Mouse (Mus musculus) cerebellum, postnatal 10 days (tissue): ENCODE results near the gene Dclk2.

Experiments used
- DNase-seq, 2 experiments: peaks; one replicate each; pipeline ENCODE4 v3.0.0; 2021; ENCODE audit warnings: mixed read lengths in 2 of 2

Gene Dclk2

DNA sequence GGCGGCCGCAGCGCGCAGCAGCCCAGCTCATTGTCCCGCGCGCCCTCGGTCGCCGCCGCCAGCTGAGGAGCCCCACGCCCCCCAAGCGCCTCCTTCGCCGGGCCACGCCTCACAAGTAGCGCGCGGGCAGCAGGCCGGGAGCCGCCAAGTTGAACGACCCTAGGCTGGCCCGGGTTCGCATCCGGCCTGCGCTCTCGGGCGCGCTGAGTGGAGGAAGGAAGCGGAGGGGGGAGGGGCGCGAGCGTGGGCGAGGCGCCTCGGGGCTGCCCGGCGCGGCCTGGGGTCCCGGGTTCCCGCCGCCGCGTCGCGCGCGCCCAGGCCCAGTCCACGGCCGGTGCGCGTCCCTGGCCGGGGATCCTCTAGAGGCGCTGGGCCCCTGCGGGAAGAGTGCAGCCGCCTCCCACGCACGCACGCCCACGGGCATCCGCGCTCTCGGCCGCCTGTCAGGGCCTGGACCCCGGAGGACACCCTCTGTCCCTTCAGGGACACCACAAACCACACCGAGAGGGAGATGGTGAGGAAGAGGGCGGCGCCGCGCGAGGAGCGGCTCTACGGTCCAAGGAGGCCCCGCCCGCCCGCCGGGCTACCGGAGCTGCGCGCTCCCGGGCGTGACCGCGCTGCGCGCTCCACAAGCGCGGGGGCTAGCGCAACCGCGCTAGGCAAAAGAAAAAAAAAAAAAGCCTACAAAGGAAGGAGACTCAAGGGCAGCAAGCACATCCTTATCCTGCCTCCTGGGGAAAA lies at the start of gene Dclk2:
TSS of gene Dclk2 (minus strand) at position 510 of the 741 bp plus-strand sequence.
- DNase-seq, result peak; percentile 91 to 94

DNA sequence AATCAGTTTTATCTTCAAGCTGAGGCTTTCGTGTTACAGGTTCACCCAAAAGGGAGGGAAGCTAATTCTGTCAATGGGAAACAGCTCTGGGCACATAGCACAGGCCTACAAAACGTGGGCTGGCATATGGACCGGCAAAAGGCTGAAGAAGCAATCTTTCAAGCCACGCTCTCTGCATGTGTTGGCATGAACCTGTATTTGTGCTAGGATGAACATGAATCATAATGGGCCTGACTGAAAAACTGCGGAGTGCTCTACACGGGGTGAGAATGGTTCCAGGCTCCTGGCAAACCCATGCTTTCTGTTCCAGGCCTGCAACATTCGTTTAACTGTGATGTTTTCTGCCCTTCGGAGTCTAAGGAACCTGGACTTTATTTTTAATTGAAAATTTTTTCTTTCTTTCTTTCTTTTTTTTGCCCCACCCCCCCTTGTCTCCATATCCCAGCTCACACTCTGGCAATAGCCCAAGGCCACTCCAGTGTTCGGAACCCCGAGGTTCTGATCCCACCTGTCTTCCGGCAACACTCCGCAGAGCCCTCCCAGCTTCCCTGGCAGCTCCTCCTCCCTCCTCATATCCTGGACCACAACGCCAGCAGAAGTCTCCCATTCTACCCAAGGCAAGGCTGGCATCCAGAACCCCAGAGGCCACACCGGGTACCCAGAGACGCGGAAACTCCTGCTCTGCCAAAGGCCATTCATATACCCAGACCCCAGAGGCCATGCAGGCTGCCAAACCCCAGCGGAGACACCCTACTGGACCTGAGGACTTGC lies 42.2 kb upstream of the Dclk2 start:
- peak; percentile 89 to 92 for DNase-seq

DNA sequence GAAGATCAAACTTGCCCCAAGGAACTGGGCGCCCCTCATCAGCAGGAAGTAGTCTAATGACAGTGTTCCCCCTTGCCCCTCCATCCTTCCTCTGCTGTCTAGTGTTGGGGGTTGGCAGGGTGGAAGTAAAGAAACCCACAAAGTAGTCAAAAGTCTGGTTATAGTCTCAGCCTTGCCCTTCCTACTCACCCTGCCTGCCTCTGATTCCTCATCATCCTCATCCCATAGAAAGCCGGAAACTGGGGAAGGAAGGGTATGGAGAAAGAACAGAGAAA lies 40.7 kb upstream of the Dclk2 start:
- DNase-seq, result no peak

DNA sequence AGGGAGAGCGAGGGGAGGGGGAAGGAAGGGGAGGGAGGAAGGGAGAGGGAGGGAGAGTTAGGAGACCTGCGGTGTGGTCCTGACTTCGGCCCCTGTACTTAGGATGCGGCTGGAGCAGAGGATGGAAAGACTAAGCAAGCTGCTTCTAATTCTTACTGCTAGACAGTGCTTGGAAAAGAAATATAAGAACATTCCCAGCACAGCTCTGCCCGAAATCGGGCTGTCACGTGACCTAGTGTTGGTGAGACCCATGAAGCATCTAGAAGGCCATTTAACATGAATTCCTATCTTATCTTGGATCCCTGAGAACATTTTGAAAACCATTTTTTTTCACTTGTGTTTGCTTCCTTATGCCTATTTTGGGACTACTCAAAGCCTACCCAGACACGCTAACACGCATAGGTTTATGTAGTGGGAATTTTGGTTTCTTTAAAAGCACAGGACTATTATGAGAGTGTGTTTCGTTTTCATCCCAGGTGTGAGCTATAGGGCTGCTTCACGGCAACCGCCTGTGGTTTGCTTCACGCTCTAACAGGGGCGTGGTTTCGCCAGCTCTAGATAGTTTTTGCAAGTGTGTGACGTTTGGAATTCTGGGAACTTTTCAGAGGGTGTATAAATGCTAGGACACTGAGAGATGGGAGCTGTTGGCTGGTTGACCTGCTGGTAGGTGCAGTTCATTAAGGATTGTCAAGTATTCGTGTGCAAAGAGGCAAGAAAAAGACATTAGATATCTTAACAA lies 40.2 kb upstream of the Dclk2 start:
- no peak for DNase-seq

DNA sequence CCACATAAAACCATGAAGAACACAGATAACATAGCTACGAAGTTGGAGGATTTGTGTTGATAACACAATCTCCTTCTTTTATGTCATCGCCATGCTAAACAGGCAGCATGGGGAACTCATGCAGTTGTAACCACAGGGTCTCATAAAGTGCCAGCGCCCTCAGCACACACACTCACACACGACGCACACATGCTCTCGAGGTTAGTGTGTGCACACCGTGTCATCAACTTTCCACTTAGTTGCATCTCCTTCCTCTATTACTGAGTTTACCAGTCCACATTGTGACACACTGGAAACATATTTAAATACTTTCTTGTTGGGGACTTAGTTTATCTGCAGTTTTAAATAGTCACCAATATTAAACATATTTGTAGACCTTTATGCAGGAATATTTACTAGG lies 38.4 kb upstream of the Dclk2 start:
- no peak for DNase-seq

DNA sequence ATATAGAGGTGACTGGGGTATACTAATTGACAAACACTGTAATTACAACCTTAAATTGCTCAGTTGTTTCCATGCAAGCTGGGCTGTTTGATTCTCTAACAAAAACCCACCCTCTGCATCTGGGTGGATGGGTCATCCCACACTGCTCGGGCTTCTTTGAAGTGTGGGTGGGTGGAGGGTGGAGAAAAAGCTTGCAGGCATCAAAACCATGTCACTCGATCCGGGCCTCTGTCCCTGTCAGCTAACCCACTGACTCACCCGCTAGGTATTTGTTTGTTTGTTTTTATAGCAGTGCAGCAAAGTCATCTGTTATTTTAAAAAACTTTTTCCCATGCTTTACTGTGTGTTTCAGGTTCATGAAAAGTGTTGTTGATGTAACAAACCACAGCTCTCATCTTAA lies 34.7 kb upstream of the Dclk2 start:
- no peak for DNase-seq

DNA sequence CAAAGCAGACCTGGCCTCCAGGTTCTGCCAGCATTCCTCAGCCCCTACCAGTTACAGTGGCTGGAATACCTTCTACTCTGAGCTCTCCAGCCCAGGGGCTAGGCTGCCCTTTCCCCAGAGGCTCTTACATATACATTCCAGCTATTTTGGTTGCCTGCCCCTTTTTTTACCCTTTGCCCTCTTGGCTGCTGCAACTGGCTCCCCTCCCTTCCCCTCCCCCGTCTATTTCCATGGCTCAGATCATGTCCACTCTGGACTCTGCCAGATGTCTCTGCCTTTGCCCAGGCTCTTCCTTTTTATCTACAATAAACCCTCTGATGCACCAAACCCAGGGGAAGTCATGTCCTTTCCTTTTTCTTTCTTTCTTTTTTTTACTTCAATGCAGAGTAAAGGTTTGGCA lies 33.9 kb upstream of the Dclk2 start:
- DNase-seq, result no peak

DNA sequence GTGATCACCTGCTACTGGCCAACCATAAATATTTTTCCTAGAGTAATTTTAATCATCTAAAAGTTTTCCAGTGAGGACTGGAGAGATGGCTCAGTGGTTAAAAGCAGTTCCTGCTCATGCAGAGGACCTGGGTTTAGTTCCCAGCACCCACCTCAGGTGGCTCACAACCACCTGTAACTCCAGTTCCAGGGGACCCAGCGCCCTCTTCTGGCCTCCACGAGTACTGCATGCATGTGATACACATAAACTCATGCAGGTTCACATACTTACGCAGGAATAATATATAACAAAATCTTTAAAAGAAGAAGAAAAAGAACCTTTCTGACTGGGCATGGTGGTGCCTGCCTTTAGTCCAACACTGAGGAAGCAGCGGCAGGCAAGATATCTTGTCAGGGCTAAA lies 33.2 kb upstream of the Dclk2 start:
- peak; percentile 23 to 36 for DNase-seq

DNA sequence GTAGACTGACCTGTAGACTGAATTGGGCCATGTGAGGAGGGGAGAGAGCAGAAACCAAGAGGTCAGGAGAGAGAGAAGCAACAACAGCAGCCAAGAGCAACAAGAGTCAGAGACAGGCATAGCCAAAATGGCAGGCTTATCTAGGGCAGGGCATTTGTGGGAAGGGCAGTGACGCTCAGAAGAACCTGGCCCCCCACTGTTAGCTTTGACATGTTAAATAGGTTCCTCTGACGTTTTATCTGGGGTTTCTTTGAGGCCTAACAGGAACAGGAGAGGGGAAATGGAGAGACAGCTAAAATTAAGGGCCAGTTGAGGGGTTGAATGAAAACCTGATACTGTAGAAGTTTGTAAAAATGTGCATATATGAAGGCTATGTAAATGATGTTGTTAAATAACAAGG lies 30.0 kb upstream of the Dclk2 start:
- DNase-seq, result no peak

DNA sequence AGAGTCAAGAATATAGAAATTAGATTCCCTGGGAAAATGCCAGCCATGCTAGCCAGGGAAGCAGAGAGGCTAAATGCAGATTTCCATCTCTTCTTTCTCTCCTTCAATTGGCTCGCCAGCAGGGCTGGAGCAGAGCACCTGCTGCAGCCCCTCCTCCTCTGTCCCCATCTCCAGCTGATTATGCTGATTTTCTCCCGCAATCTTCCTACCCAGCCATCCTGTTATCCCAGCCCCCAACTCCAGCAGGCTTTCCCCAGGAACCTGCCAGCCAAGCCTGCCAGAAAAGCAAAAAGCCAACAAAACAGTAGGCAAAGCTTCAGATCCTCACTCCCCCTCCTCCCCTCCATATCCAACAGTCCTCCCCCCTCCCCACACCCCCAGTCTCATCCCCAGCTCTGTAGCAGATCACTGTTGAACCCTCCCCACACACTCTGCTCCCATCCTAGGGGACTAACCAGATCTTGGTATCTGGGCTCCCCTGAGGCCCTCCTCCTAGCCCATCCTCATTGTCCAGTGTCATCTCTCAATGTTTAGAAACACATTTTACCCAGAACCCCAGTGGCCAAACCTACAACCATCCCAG lies 15.7 kb upstream of the Dclk2 start:
- peak; percentile 92 to 95 for DNase-seq

DNA sequence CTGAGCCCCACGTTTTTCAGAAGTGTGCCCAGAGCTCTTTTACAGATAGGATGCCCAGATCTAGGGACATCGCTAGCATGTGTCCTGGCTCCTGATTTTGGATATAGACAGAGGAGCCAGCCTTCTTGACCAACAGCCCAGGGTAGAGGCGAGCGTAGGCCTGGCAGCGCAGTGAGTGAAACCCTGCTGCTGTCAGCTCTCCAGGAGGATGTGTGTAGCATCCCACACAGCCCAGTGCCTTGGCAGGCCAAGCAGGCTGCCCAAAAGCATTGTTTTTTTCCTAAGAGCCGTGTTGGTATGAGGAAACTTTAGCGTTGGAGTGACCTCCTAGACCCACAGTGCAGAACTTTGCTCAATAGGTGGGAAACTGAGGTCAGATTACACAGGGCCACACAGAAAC lies 12.8 kb upstream of the Dclk2 start:
- peak in 1 of 2 experiments; percentile 53 for DNase-seq

DNA sequence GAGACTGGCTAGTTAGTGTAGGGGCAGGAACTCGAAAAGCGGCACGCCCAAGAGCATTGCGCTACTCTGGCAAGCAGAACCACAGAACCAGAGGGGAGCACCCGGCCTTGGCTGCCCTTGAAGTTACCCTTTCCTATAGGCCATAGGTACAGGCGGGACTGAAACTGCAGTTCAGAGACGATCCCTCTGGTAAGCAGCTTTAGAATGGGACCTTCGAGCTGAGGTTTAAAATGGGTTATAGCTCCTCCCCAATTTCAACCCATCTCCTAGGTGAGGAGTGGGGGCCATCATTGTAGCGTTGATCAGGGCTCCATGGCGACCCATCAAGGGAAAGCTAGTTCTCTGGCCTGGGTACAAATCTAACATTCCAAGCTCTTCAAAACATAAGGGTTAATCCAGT lies 3.0 kb upstream of the Dclk2 start:
- no peak for DNase-seq

DNA sequence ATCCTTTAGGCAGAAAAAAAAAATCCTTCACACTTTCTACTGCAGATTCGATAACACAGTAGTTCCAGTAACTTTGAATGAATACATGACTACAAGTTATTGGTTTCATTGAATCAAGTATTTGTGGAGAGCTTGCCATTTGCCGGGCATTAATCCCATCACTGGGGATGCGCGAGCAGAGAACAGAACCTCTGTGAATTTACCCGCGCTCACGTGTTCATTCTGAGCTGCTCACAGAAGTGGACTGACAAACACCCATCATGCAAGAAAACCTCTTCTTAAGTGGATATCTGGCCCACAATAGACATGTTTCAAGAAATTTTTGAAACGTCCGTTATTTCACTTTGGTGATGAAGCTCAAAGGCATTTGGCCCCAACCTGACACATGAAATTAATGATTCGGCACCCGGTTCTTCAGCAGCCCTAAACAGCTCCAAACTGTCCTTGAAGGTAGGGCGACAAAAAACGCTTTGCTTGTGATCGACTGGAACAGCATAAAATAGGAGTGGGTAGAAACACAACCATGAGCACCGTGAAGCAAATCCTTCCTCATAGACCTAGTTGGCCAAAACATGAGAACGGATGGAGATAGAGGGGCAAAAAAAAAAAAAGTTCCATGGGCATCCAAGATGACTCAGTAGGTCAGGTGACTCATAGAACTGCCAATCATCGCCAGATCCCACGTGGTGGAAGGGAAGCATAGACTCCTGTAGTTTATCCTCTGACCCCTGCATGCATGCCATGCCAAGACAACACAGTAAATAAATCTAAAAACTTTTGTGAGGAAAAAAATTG lies 726 bp upstream of the Dclk2 start:
- DNase-seq, result peak; percentile 63 to 68

DNA sequence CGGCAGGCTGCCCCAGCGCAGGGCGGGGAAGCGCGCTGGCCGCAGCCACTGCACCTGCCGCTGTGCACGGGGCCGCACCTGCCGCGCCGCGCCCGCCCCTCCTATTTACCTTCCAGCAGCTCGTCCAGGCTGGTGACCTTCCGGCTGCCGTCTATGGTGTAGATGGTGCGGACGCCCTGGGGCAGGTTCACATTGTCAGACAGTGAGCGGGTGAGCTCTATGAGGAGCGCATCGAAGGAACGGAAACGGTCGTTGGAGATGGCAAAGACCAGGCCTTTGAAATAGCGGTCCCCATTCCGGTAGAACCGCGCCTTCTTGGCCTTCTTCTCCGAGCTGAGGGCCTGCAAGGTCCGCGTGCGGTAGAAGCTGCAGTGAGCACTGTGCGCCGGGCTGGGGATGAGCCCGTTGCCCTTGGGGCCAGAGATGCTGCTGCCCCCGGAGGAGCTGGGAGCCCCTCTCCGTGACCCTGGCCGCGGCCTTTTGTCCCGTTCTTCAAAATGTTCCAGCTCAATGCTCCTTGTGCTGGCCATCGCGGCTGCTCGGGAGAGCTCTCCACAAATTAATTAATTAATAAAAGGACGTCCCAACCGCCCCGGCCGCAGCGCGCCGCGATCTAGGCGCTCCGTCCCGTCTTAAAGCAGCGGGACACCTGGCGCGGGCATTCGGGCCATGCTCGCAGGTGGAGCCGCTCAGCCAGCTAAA lies 860 bp downstream of the Dclk2 start:
- DNase-seq, result peak in 1 of 2 experiments; percentile 74

DNA sequence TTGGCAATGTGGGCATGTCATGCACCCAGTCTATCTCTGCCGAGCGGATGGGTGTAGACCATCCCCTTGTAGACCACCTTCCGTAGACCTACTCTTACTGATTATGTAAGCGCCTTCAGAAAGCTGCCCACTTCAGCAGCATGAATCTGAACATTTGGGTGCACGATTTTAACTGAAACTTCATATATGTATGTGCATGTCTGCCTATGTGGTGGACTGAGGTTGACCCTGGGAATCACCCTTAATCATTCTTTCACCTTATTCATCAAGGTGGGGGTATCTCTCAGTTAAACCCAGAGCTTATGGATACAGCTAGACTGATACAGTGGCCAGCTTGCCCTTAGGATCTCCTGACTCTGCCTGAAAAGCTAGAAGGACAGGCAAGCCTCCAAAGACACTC lies 3.6 kb downstream of the Dclk2 start:
- DNase-seq, result no peak

DNA sequence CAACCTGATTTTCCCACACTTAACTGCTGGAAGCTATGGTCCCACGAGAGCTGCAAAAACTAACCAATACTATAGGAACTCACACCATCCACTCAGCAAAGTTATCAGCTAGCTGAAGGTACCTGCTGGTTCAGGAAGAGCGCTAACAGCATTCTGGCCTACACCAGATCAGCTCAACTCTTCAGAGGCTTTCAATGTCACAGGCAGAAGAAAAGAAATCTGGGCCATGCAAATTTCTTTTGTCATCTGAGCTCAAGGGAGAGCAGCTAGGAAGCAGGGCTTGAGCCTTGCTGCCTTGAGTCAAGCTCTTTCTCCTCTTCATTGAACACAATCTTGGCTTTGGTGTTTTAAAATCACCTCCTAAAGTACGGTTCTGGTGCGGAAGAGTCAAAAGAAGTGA lies 4.0 kb downstream of the Dclk2 start:
- DNase-seq, result no peak

DNA sequence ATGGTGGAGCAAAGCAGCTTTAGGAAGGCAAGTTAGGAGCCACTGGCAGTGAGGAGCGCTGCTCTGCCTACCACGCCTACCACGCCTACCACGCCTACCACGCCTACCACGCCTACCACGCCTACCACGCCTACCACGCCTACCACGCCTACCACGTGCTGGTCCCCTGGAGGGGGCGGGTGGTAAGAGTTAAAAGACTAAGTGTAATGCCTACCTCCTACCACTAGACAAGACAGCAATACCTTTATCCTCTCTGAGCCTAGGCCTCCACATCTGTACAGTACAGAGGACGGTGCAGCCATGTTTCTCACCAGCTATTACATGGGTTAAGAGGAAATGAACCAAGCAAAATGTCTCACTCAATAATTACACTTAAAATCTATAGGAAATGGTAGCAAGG lies 5.4 kb downstream of the Dclk2 start:
- no peak for DNase-seq

DNA sequence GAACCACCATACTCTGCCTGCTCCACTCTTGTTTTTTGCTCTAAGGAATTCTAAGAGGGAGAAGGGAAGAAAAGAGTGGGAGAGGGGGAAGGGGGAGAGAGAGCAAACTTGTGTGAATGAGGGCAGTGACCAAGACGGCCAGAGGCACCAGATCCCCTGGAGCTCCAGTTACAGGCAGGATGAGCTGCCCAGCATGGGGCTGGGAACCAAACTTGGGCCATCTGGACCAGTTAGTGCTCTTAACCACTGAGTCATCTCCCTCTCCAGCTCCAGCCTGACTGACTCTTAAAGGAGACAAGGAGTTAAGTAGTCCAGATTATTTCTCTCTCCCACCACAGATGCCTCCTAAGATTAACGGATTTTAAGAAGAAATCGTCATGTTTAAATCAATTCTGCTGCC lies 6.3 kb downstream of the Dclk2 start:
- peak in 1 of 2 experiments; percentile 45 for DNase-seq

DNA sequence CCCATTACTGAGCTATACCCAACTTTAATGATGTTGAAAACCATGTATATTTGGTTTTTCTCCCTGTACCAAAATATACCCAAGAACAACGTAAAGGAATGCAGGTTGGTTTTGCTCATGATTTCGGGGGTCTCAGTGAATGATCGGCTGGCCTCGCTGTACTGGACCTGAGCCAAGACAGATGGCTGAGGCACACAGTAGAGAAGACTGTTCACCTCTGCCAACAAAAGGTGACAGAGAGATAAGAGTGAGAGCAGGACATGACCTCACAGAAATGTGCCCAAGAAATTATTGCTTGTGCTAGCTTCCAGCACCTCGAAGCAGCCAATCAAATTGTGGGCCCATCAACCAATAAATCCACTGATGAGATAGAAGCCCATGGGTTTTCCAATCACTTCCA lies 22.3 kb downstream of the Dclk2 start:
- DNase-seq, result peak; percentile 54 to 59

DNA sequence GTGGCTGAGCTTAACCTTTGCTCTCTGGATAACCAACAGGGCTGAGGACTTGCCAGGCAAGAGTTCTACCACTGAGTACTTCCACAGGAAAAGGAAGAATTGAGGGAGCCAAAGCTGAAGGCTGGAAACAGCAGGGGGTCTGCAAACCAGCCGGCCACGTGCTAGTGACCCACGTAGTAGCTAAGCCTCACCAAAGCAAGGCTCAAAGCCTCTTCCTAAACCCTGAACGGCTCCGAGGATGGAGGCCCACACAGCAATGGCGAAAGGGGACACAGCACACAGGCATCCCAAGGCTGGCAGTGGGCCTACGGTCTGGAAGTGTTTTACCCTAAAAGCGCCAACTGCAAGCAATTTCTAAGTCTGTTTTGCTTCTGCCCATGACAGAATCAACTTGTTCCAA lies 23.1 kb downstream of the Dclk2 start:
- DNase-seq, result peak; percentile 47 to 53

DNA sequence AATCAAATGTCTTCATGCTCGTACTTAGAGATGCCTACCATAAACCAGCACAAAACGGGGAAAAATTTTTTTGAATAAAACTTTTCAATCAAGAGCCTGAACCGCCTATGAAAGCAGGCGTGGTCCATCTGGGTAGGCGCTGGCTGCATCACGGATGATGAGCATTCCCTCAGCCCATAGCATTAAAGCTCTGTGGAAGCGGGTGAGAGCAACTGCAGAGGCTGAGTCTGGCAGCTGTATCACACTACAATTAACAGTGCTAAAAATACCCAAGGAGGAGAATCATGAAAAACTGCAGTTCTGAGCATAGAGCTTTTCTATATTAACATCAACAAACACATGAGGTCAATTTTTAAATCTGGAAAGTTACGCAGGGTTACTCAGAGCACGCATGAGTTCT lies 23.6 kb downstream of the Dclk2 start:
- DNase-seq, result no peak

DNA sequence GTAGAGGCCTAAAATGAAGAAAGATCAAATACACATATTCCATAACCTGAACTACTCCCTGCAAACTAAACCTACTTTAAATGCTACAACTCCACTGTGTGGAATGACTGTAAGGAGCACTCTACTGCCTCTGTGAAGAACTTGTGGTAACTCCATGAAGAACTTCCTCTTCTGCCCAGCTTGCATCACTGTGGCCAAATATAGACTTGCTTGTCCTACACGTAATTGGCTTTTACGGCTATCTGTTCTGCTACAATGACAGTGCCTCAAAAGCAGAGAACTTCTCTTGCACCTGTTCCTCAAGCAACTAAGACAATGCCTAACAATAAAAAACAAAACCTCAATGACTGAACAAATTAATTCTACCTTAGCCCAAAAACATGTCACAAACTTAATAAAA lies 26.2 kb downstream of the Dclk2 start:
- no peak for DNase-seq
